Mouse (Mus musculus) limb, embryonic 14.5 days (tissue): ENCODE measurements around the gene Avpr1a. TPM values are rescaled to one million over a fixed set of nuclear protein-coding genes. Genes with fewer than 3 reads are reported as not detected.

Experiments
- ATAC-seq: fragments of 200-750 bp; cut with Nextera tagmentation; 2 replicates; pipeline ENCODE4 v1.8.0; 2017; ENCODE audit warnings: low read depth, moderate number of reproducible peaks, moderate TSS enrichment; ENCODE audit not compliant: low FRiP score
- DNase-seq: peaks from one replicate; pipeline ENCODE4 v3.0.0-alpha.2; 2015; ENCODE audit warnings: low spot score
- H3K27ac ChIP-seq: fragments of 300-500 bp; sonication (generic); replicated peaks from 2 replicates; pipeline ENCODE4 v1.5.1; 2014; ENCODE audit warnings: low read depth, mild to moderate bottlenecking, low read length, moderate library complexity, mixed read lengths
- H3K27me3 ChIP-seq: fragments of 300-500 bp; sonication (generic); 2 replicates; pipeline ENCODE4 v1.6.1; 2014; ENCODE audit warnings: low read length, mixed read lengths; ENCODE audit not compliant: control insufficient read depth, insufficient read depth
- H3K36me3 ChIP-seq: fragments of 300-500 bp; sonication (generic); 2 replicates; pipeline ENCODE4 v1.6.1; 2014; ENCODE audit warnings: mild to moderate bottlenecking, low read length, moderate library complexity, mixed read lengths; ENCODE audit not compliant: control insufficient read depth, insufficient read depth
- H3K4me1 ChIP-seq: fragments of 300-500 bp; sonication (generic); 2 replicates; pipeline ENCODE4 v1.6.1; 2014; ENCODE audit warnings: antibody characterized with exemption, low read length, mixed read lengths; ENCODE audit not compliant: control insufficient read depth, insufficient read depth
- H3K4me2 ChIP-seq: fragments of 300-500 bp; sonication (generic); replicated peaks from 2 replicates; pipeline ENCODE4 v1.6.1; 2014; ENCODE audit warnings: low read depth, mild to moderate bottlenecking, low read length, moderate library complexity; ENCODE audit not compliant: severe bottlenecking
- H3K4me3 ChIP-seq: fragments of 300-500 bp; sonication (generic); replicated peaks from 2 replicates; pipeline ENCODE4 v1.5.1; 2014; ENCODE audit warnings: low read length
- H3K9ac ChIP-seq: fragments of 300-500 bp; sonication (generic); 2 replicates; pipeline ENCODE4 v1.6.1; 2014; ENCODE audit warnings: mild to moderate bottlenecking, low read depth, low read length, moderate library complexity; ENCODE audit not compliant: severe bottlenecking
- H3K9me3 ChIP-seq: fragments of 300-500 bp; sonication (generic); 2 replicates; pipeline ENCODE4 v1.6.1; 2016; ENCODE audit warnings: low read length; ENCODE audit not compliant: control insufficient read depth
- POLR2A ChIP-seq: fragments of 200-500 bp; IDR thresholded peaks from 2 replicates; pipeline ENCODE4 v1.8.0; 2012; ENCODE audit warnings: inconsistent platforms, mild to moderate bottlenecking, moderate library complexity, borderline replicate concordance; ENCODE audit not compliant: insufficient read depth, insufficient read length; ENCODE audit errors: extremely low read depth
- WGBS: fragments of 180-500 bp; shearing (Covaris S2); extraction: QIAGEN DNeasy Blood & Tissue Kit; methylation state at CpG from one replicate; pipeline ENCODE4 v1.1.7; 2014; 5-methylcytosine and 5-hydroxymethylcytosine counted together
- polyA plus RNA-seq, 2 experiments: library from polyadenylated mRNA; depleted of rRNA in 1 of 2; stranded (reverse) in 1 of 2; unstranded in 1 of 2; fragments of >200 nt; fragmentation: Nextera tagmentation in 1 of 2; extraction: Ambion mirVana in 1 of 2; gene quantifications; 2 replicates each; pipeline versions ENCODE4 v1.2.1 to v1.2.3; 2012 to 2014

Gene Avpr1a
- 2.4 and 3.3 TPM in 2 replicates for polyA plus RNA-seq (2012; rRNA removed)
- 3.0 and 4.6 TPM in 2 replicates for polyA plus RNA-seq (2014; fragmentation: Nextera tagmentation; extraction: Ambion mirVana)

DNA sequence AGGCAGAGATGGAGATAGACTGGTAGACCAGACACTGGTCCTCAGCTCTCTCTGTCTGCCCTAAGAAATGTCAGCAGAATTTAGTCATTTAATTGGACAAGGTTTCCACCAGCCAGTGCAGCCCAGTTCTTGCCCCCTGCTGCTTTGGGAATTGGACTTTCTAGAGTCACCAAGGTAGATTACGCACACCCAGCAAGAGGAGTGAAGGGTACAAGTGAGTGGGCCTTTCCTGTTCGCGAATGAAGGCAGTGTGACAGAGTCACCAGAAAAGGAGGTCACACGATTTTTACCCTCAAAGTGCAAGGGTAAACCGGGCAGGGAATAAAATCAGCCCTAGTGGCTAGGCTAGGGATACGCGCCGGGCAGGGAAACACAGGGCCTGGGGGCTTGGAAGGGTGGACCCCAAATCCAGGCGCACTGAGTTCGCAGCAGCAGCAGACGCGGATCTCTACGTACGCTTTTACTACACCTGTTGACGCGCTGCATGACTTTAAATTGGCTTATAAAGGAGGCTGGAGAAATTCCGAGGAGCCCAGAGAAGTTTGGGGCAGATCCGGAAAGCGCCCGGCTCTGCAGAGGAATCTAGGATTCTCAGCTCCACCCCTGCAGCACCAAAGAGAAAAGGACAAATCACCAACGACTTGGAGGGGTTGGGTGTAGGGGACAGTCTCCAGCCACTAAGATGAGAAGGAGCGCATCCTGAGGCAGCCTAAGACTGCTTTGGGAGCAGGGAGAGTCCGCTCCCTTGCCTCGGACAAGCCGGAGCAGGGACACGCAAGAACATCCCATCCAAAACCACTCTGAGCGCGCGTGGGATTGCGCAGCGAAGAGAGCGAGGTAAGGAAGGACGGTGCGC lies at the start of gene Avpr1a:
Gene Avpr1a (plus strand): TSS at position 639 of the 856 bp plus-strand sequence.
- peak within 1 kb of the TSS; percentile 58 for H3K9ac ChIP-seq
- DNase-seq (no peak), ATAC-seq (no peak; the same call in 1 of the 2 replicates)
- no peak within 1 kb of the TSS for H3K27ac ChIP-seq
- H3K4me2 ChIP-seq = peak within 1 kb of the TSS; percentile 94
- peak within 1 kb of the TSS; percentile 51 for H3K4me3 ChIP-seq
- 0 out of 2 replicates have a peak, but pooled peaks cover 8% of the 10 kb centered on the region for H3K4me1 ChIP-seq
- no peaks in the 10 kb centered on the region for H3K36me3 ChIP-seq
- no peaks in the 10 kb centered on the region for H3K9me3 ChIP-seq
- peaks cover 34% of the 10 kb centered on the region for H3K27me3 ChIP-seq
- WGBS = 5% methylated on average over 34 of the region's 34 CpGs
- TF ChIP-seq POLR2A = no peak

DNA sequence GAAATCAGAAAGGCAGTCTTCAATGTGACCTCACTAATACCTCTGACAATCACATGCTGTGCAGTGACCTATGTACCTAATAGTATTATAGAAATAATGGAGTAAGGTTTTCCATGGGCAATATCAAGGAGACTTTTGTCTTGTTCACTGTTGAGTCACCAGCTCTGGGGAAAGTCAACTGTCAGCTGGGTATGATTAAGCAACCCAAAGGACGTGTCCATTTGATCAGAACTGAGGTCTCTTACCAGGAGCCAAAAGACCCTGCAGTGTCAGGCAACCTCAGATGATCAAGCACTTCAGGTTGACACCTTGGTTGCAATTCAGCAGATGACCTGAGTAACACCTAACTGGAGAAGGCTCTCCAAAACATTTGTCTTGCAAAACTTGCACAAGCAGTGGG lies 46.0 kb upstream of the Avpr1a start:
- Histone ChIP-seq H3K9me3 (no peaks in the 10 kb centered on the region), H3K9ac (no peak overlapping the region), H3K27ac (no peak overlapping the region), H3K36me3 (no peaks in the 10 kb centered on the region), H3K4me1 (no peaks in the 10 kb centered on the region), H3K4me3 (no peak overlapping the region), H3K4me2 (no peak overlapping the region), H3K27me3 (no peaks in the 10 kb centered on the region)
- WGBS = 30% methylated on average over 1 of the region's 1 CpGs
- ATAC-seq = no peak
- TF ChIP-seq POLR2A = no peak
- DNase-seq = no peak

DNA sequence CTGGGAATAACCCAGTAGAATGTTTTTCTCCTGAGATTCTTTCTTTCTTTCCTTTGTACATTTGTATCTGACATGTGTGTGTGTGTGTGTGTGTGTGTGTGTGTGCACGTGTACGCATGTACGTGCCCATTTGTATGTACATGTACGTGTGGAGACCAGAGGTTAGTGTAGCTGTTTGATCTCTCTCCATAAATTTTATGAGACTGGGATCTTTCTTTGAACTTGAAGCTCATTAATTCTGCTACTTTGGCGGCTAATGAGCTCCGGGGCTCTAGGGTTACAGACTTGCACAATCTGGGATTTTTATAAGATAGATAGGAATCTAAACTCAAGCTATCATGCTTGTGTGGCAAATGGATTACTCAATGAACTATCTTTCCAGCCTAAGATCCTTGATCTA lies 42.0 kb upstream of the Avpr1a start:
- H3K4me2 ChIP-seq = no peak overlapping the region
- no peaks in the 10 kb centered on the region for H3K27me3 ChIP-seq
- no peak overlapping the region for H3K4me3 ChIP-seq
- H3K4me1 ChIP-seq = no peaks in the 10 kb centered on the region
- H3K9me3 ChIP-seq = no peaks in the 10 kb centered on the region
- H3K36me3 ChIP-seq = no peaks in the 10 kb centered on the region
- ATAC-seq (no peak), DNase-seq (no peak)
- no peak for TF ChIP-seq POLR2A
- no peak overlapping the region for H3K9ac ChIP-seq
- 24% methylated on average over 6 of the region's 6 CpGs for WGBS
- no peak overlapping the region for H3K27ac ChIP-seq

DNA sequence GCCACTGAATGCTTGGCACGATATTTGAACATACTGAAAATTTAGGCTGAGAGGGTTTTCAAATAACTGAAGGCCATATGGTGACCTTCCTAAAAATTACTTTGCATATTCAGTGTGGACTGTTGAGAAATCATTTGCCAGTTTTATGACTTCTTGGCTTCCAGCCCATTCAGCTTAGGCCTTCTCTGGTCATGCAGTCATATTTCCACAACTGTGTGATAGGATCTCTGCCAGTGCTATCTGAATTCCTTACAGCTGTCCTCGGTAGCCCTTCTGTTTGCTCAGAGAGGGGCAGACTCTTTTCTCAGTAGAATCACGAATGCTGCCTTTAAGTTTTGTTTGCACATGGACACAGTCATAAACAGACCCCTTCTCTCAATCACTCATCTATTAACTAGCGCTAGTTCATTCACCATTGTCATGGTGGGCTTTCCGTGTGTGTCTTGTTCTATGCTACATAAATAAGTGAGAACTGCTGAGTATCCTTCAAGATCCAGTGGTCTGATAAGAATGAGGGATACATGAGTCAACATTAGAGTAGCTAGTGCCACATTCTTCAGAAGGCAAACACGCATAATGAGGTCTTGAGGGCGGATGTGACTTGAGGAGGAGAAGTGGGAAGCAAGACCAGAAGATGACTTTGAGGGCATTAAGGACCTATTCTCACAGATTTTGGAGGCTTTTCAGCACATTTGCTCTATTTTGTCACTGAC lies 39.4 kb upstream of the Avpr1a start:
- no peaks in the 10 kb centered on the region for H3K9me3 ChIP-seq
- TF ChIP-seq POLR2A = no peak
- 84% methylated on average over 7 of the region's 7 CpGs for WGBS
- DNase-seq = peak; percentile 47
- no peaks in the 10 kb centered on the region for H3K4me1 ChIP-seq
- H3K4me3 ChIP-seq = no peak overlapping the region
- ATAC-seq = no peak; the same call in 1 of the 2 replicates
- no peak overlapping the region for H3K4me2 ChIP-seq
- H3K9ac ChIP-seq = no peak overlapping the region
- H3K27me3 ChIP-seq = no peaks in the 10 kb centered on the region
- no peak overlapping the region for H3K27ac ChIP-seq
- H3K36me3 ChIP-seq = no peaks in the 10 kb centered on the region

DNA sequence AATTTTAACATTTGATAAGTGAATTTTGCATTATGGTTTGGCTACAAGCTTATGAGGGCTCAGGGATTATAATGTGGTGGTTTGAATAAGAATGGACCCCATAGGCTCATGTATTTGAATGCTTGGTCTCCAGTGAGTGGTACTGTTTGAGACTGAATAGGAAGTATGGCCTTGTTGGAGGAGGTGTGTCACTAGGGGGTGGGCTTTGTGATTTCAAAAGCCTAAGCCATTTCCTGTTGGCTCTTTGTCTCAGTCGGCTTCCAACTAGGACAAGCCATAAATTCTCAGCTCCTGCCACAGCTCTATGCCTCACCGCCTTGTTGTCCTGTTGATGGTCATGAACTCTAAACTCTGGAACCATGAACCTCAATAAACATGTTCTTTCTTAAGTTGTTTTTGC lies 37.5 kb upstream of the Avpr1a start:
- Histone ChIP-seq H3K36me3 (no peaks in the 10 kb centered on the region), H3K9ac (no peak overlapping the region), H3K27me3 (no peaks in the 10 kb centered on the region), H3K27ac (no peak overlapping the region), H3K4me3 (no peak overlapping the region), H3K4me1 (no peaks in the 10 kb centered on the region), H3K9me3 (no peaks in the 10 kb centered on the region), H3K4me2 (no peak overlapping the region)
- ATAC-seq = no peak
- no peak for DNase-seq
- 47% methylated on average over 2 of the region's 2 CpGs for WGBS
- TF ChIP-seq POLR2A = no peak
